Mouse (Mus musculus) large intestine, adult 2 months (tissue): Measurements from ENCODE around the gene Olfr12. TPM values are rescaled to one million over a fixed set of nuclear protein-coding genes. Genes with fewer than 3 reads are reported as not detected.

Experiments
- polyA plus RNA-seq: library from polyadenylated mRNA; depleted of rRNA; stranded (reverse); fragments of >200 nt; gene quantifications from 2 replicates; pipeline ENCODE4 v1.2.3, GENCODE M21; 2012; rRNA removed

The Olfr12 gene
- polyA plus RNA-seq, 1 experiment, result not detected

Other genes starting within 250 kb of the Olfr12 start
- gene Ndufa10, start 143.9 kb upstream of the Olfr12 start, polyA plus RNA-seq, result 130 and 142 TPM in 2 replicates
- gene Olfr1416, start 132.7 kb upstream of the Olfr12 start, polyA plus RNA-seq, result not detected in 2 replicates
- not detected in 2 replicates for gene Olfr1415, start 121.7 kb upstream of the Olfr12 start, polyA plus RNA-seq
- not detected in 2 replicates for gene Olfr1414, start 99.1 kb upstream of the Olfr12 start, polyA plus RNA-seq
- not detected in 2 replicates for gene Olfr1413, start 46.5 kb upstream of the Olfr12 start, polyA plus RNA-seq
- not detected in 2 replicates for gene Olfr1412, start 32.0 kb upstream of the Olfr12 start, polyA plus RNA-seq
- not detected in 2 replicates for gene Olfr1411, start 23.4 kb upstream of the Olfr12 start, polyA plus RNA-seq
- gene Olfr1410, start 12.0 kb upstream of the Olfr12 start, polyA plus RNA-seq, result not detected in 2 replicates
- 108 and 129 TPM in 2 replicates for gene Cops9, start 24.2 kb downstream of the Olfr12 start, polyA plus RNA-seq
- gene Otos, start 31.1 kb downstream of the Olfr12 start, polyA plus RNA-seq, result 0.19 and 0.38 TPM in 2 replicates
- 6.8 and 7.5 TPM in 2 replicates for gene Gpc1, start 213.9 kb downstream of the Olfr12 start, polyA plus RNA-seq